Mouse (Mus musculus) heart, adult 2 months (tissue): ENCODE data around the gene Ppp2r5c. TPM values are rescaled to one million over a fixed set of nuclear protein-coding genes. Genes with fewer than 3 reads are reported as not detected.

Experiments used
- DNase-seq, 2 experiments: peaks; one replicate each; pipeline ENCODE4 v3.0.0; 2021
- H3K27ac ChIP-seq: fragments of 200-600 bp; 2 replicates; pipeline ENCODE4 v1.8.1; 2022
- H3K27me3 ChIP-seq: fragments of 200-500 bp; 2 replicates; pipeline ENCODE4 v1.6.1; 2012; ENCODE audit warnings: mild to moderate bottlenecking, low read length, inconsistent platforms, mixed read lengths; ENCODE audit not compliant: control insufficient read depth, insufficient read depth
- H3K36me3 ChIP-seq: fragments of 200-500 bp; 2 replicates; pipeline ENCODE4 v1.6.1; 2012; ENCODE audit warnings: low read length, inconsistent platforms; ENCODE audit not compliant: control insufficient read depth, insufficient read depth
- H3K4me1 ChIP-seq: fragments of 200-500 bp; 2 replicates; pipeline ENCODE4 v1.6.1; 2011; ENCODE audit warnings: low read length; ENCODE audit not compliant: control insufficient read depth, insufficient read depth
- H3K4me3 ChIP-seq: fragments of 200-600 bp; 2 replicates; pipeline ENCODE4 v1.8.1; 2022
- H3K79me2 ChIP-seq: fragments of 200-500 bp; replicated peaks from 2 replicates; pipeline ENCODE4 v1.6.1; 2012; ENCODE audit warnings: mild to moderate bottlenecking, inconsistent platforms, low read length, moderate library complexity, mixed read lengths; ENCODE audit not compliant: control insufficient read depth, insufficient read depth
- H3K9ac ChIP-seq: fragments of 200-500 bp; 2 replicates; pipeline ENCODE4 v1.6.1; 2012; ENCODE audit warnings: low read depth, mild to moderate bottlenecking, control low read depth, inconsistent platforms, low read length, mixed read lengths
- CTCF ChIP-seq: fragments of 200-600 bp; IDR thresholded peaks from 2 replicates; pipeline ENCODE4 v1.8.1; 2022; ENCODE audit warnings: antibody characterized with exemption, mild to moderate bottlenecking, moderate library complexity
- EP300 ChIP-seq: fragments of 200-500 bp; IDR thresholded peaks from 2 replicates; pipeline ENCODE4 v1.6.1; 2011; ENCODE audit warnings: low read depth, low read length, control low read depth; ENCODE audit not compliant: insufficient read depth
- POLR2A ChIP-seq: fragments of 200-500 bp; IDR thresholded peaks from 2 replicates; pipeline ENCODE4 v1.6.1; 2011; ENCODE audit warnings: mild to moderate bottlenecking, low read depth, low read length, control low read depth; ENCODE audit not compliant: insufficient read depth
- WGBS: fragments of 180-500 bp; shearing (Covaris S2); methylation state at CpG from one replicate; pipeline ENCODE4 v1.1.7; 2018; 5-methylcytosine and 5-hydroxymethylcytosine counted together
- intact Hi-C: fragments of 180-260 bp; cut with DNase I; formaldehyde crosslinking; loops from one replicate; pipeline ENCODE4 v1.15.1; 2025
- long read RNA-seq: library from polyadenylated mRNA; stranded (forward); transcript quantifications from one replicate; pipeline ENCODE4 v2.0.0, GENCODE M21; 2021
- polyA plus RNA-seq: library from polyadenylated mRNA; depleted of rRNA; stranded (reverse); fragments of >200 nt; gene quantifications from 2 replicates; pipeline ENCODE4 v1.2.3, GENCODE M21; 2012; rRNA removed
- total RNA-seq, 2 experiments: library from RNA; stranded (reverse); gene quantifications; 2 replicates each; pipeline ENCODE4 v1.2.3; 2021

Gene Ppp2r5c
- 10 to 100 TPM; 90.9 to 93.7 TPM for total RNA-seq
- polyA plus RNA-seq: 41.7 and 73.9 TPM in 2 replicates
- long read RNA-seq, full-length matches to known transcripts: 23 of 48 reads
- long read RNA-seq, partial matches to known transcripts: 8 of 48 reads
- long read RNA-seq, other reads (novel, unspliced or antisense): 17 of 48 reads

DNA sequence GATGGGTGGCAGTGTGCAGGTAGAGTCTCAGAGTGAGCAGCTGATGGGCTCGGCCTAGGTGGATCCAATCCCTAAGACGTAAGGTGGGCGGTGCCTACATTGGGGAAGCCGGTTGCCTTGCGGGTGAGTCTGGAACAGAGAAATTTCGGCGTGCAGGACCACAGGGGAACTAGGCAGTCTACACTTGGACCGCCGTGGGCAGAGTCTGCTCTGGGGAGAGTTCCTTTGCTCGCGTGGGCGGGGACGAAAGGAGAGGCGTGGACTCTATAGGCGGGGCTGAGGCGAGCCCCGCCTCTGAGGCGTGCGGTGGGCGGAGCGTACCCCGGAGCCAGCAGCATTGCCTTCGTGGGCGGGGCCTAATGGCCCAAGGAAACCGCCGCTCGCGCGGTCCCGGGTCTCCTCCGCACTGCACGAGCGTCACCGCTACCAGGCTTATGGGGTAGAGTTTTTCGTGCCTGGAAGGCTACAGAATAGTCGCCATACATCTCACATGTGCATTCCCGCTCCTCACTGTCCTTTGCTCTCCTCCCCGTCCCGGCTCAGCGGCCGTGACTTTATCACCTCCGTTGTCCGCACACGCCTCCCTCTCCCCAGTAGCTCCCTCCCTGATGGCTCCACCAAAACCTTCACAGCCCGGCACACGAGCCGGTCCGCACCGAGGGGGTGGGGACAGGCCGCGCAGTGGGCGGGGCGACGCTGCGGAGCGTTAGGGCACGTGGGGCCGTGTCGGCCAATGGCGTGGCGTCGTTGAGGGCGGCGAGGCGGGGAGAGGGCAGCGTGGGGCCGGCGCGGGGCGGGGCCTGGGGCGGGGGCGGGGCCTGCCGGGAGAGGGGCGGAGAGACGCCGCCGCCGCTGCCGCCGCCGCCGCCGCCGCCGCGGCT lies at the start of gene Ppp2r5c:
Gene Ppp2r5c (plus strand): TSS at position 831 of the 881 bp plus-strand sequence.
- Histone ChIP-seq H3K27me3 (no peaks in the 10 kb centered on the region), H3K79me2 (no peaks in the 10 kb centered on the region), H3K27ac (peak within 1 kb of the TSS; percentile 89), H3K4me1 (peaks cover 2% of the 10 kb centered on the region; the same call in 1 of the 2 replicates), H3K9ac (peak within 1 kb of the TSS; percentile 81), H3K36me3 (no peaks in the 10 kb centered on the region), H3K4me3 (peak within 1 kb of the TSS; percentile 72)
- intact Hi-C loops: loop anchor here (1.0 to 5.0 kb wide), 2 partner anchors 252 to 291 kb away; partner anchors contain the start of gene Wdr20
- TF ChIP-seq POLR2A (peak; percentile 75), CTCF (no peak)
- WGBS: 1% methylated on average over 69 of the region's 86 CpGs
- peak; percentile 95 to 96 for DNase-seq

DNA sequence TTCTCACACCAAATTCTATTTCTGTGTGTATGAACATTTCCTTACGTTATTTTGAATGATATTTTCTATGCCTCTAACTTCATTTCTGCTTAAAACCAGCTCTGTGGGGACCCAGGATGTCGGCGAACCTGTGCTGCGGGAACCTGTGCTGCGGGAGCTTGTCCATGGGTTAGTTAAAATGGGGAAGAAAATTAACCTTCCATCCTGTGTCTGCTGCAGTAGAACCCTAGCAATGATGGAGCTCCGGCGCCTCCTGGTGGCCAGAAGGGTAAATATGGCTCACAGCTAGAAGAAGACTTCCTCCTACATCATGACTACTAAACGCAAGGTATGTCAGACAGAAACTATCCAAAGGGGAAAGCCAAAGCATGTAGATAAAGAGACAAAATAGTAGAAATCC lies 48.6 kb upstream of the Ppp2r5c start:
- 31% methylated on average over 8 of the region's 8 CpGs for WGBS
- no peak overlapping the region for H3K4me3 ChIP-seq
- no peaks in the 10 kb centered on the region for H3K79me2 ChIP-seq
- TF ChIP-seq CTCF: peak; percentile 85
- TF ChIP-seq EP300: 0 out of 2 replicates have a peak, but pooled peaks have one; percentile 18
- no peak for TF ChIP-seq POLR2A
- DNase-seq: peak; percentile 40 to 75
- no peaks in the 10 kb centered on the region for H3K4me1 ChIP-seq
- H3K9ac ChIP-seq: no peak overlapping the region
- no peak overlapping the region for H3K27ac ChIP-seq
- H3K36me3 ChIP-seq: no peaks in the 10 kb centered on the region
- no peaks in the 10 kb centered on the region for H3K27me3 ChIP-seq
- intact Hi-C loops: loop anchor here (5.0 kb wide), 1 partner anchor 1496 kb away; no protein-coding TSS in a partner anchor

DNA sequence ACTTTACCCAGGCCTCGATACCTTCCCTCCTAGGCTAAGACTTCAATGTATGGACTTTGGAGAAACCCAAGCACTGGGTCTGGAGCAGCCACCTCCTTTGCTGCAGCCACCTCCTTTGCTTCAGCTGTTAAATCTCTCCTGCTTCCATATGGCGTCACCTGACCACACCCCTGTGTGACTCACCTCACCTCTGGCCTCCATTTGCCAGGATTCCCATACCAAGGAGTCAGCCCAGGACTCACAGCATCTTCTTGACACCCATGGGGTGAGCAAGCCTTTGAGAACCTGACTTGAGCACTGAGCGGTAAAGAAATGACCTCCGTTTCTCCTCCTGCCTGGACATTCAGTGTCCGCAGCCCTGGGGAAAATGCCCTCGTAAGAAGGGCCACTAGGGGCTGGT lies 47.8 kb upstream of the Ppp2r5c start:
- Histone ChIP-seq H3K79me2 (no peaks in the 10 kb centered on the region), H3K36me3 (no peaks in the 10 kb centered on the region), H3K27ac (no peak overlapping the region), H3K9ac (no peak overlapping the region), H3K4me3 (no peak overlapping the region), H3K27me3 (no peaks in the 10 kb centered on the region), H3K4me1 (no peaks in the 10 kb centered on the region)
- TF ChIP-seq CTCF (no peak), POLR2A (no peak), EP300 (no peak)
- 75% methylated on average over 6 of the region's 6 CpGs for WGBS
- DNase-seq: no peak
- intact Hi-C loops: loop anchor here (5.0 kb wide), 1 partner anchor 1497 kb away; no protein-coding TSS in a partner anchor

DNA sequence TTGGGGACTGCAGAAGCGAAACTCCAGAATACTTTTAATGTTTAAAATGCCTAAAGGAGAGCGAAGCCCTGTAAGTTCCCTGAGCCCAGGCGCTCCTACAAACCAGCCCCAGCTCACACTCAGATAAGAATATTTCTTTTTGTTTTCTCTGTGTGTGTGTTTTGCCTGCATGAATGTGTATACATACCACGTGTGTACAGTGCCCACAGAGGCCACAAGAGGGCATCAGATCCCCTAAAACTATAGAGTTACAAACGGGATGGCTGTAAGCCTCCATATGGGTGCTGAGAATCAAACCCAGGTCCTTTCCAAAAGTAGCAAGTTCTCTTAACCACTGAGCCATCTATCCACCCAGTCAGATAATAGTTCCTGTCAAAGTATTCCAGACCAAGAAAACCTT lies 46.0 kb upstream of the Ppp2r5c start:
- H3K4me1 ChIP-seq: no peaks in the 10 kb centered on the region
- H3K9ac ChIP-seq: no peak overlapping the region
- WGBS: 86% methylated on average over 5 of the region's 5 CpGs
- no peak for DNase-seq
- no peak overlapping the region for H3K27ac ChIP-seq
- no peak overlapping the region for H3K4me3 ChIP-seq
- intact Hi-C loops: no loop called here
- no peaks in the 10 kb centered on the region for H3K79me2 ChIP-seq
- H3K36me3 ChIP-seq: no peaks in the 10 kb centered on the region
- no peak for TF ChIP-seq EP300
- TF ChIP-seq POLR2A: no peak
- no peak for TF ChIP-seq CTCF
- no peaks in the 10 kb centered on the region for H3K27me3 ChIP-seq

DNA sequence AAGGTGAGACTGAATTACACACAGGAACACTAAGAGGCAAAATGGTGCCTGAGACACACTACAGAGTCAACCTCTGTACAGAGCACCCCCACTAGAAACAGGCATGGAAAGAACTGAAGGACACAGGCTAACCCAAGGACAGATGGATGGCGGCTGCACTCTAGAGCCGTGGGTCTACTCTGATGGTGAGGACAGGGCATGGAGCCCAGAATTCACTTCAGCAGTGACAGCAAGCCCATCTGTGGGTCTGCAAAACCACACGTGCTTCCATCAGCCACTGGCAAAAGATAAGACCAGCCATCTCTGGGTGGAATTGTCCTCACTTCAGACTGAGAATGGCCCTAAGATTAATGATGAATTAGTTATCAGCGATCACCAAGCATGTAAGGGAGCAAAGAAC lies 45.0 kb upstream of the Ppp2r5c start:
- no peak for TF ChIP-seq EP300
- no peak for TF ChIP-seq POLR2A
- no peak for TF ChIP-seq CTCF
- H3K27me3 ChIP-seq: no peaks in the 10 kb centered on the region
- no peak overlapping the region for H3K9ac ChIP-seq
- intact Hi-C loops: no loop called here
- no peaks in the 10 kb centered on the region for H3K79me2 ChIP-seq
- 67% methylated on average over 4 of the region's 4 CpGs for WGBS
- no peak overlapping the region for H3K4me3 ChIP-seq
- H3K27ac ChIP-seq: no peak overlapping the region
- no peaks in the 10 kb centered on the region for H3K36me3 ChIP-seq
- H3K4me1 ChIP-seq: no peaks in the 10 kb centered on the region
- DNase-seq: no peak

DNA sequence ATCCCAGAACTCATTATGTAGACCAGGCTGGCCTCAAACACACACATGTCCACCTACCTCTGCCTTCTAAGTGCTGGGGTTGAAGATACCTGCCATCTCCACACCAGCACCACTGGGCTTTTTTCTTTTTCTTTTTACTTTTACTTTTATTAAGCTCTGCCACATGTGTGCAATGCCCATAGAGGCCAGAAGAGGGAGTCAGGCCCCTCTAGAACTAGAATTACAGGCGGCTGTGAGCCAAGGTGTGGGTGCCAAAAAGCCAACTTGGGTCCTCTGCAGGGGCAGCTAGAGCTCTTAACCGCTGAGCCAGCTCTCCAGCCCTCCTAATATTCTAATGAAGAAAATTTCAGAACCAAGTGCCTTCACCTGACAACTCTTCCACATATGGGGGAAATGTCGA lies 30.7 kb upstream of the Ppp2r5c start:
- Histone ChIP-seq H3K36me3 (no peaks in the 10 kb centered on the region), H3K4me1 (peaks cover 1% of the 10 kb centered on the region), H3K79me2 (no peaks in the 10 kb centered on the region), H3K4me3 (no peak overlapping the region), H3K27ac (no peak overlapping the region), H3K9ac (no peak overlapping the region), H3K27me3 (no peaks in the 10 kb centered on the region)
- intact Hi-C loops: loop anchor here (5.0 kb wide), 1 partner anchor 426 kb away; the partner anchor contains the start of gene Mok
- 30% methylated on average over 3 of the region's 3 CpGs for WGBS
- no peak for DNase-seq
- TF ChIP-seq CTCF: peak; percentile 57
- no peak for TF ChIP-seq EP300
